Mouse (Mus musculus): ENCODE results near the gene Crp.

Crp gene

GRCm38 (mm10) chr1:172697844-172698243 is at the start of gene Crp:
Gene Crp (plus strand): TSS chr1:172698055.
- no peak for DNase-seq

GRCm38 (mm10) chr1:172649396-172649795 is 48.5 kb upstream of the Crp start:
- DNase-seq = no peak

GRCm38 (mm10) chr1:172650519-172651287 is 47.2 kb upstream of the Crp start:
- DNase-seq = peak; percentile 68 to 70

GRCm38 (mm10) chr1:172651288-172651987 is 46.4 kb upstream of the Crp start:
- DNase-seq = no peak

- DNase-seq = no peak
These were observed 45.7 kb upstream of the Crp start for GRCm38 (mm10) chr1:172652040-172652662.

GRCm38 (mm10) chr1:172653900-172654299 is 44.0 kb upstream of the Crp start:
- DNase-seq = no peak

GRCm38 (mm10) chr1:172657266-172657665 is 40.6 kb upstream of the Crp start:
- no peak for DNase-seq

- DNase-seq = no peak
These were observed 38.2 kb upstream of the Crp start for GRCm38 (mm10) chr1:172659688-172660087.

GRCm38 (mm10) chr1:172665457-172665856 is 32.4 kb upstream of the Crp start:
- DNase-seq = no peak

GRCm38 (mm10) chr1:172667597-172667996 is 30.3 kb upstream of the Crp start:
- peak in 1 of 2 experiments; percentile 10 for DNase-seq

GRCm38 (mm10) chr1:172670716-172671115 is 27.1 kb upstream of the Crp start:
- DNase-seq = no peak

- no peak for DNase-seq
These were observed 17.1 kb upstream of the Crp start for GRCm38 (mm10) chr1:172680742-172681141.

GRCm38 (mm10) chr1:172683551-172683950 is 14.3 kb upstream of the Crp start:
- no peak for DNase-seq

- no peak for DNase-seq
These were observed 13.9 kb upstream of the Crp start for GRCm38 (mm10) chr1:172683957-172684356.

- DNase-seq = peak; percentile 45 to 63
These were observed 12.7 kb upstream of the Crp start for GRCm38 (mm10) chr1:172685178-172685577.

- DNase-seq = no peak
These were observed 433 bp upstream of the Crp start for GRCm38 (mm10) chr1:172697422-172697821.

- no peak for DNase-seq
These were observed 3.0 kb downstream of the Crp start for GRCm38 (mm10) chr1:172700814-172701213.

- DNase-seq = no peak
These were observed 3.5 kb downstream of the Crp start for GRCm38 (mm10) chr1:172701381-172701780.

GRCm38 (mm10) chr1:172701901-172702300 is 4.0 kb downstream of the Crp start:
- no peak for DNase-seq

- no peak for DNase-seq
These were observed 6.9 kb downstream of the Crp start for GRCm38 (mm10) chr1:172704769-172705168.

- DNase-seq = no peak
These were observed 8.4 kb downstream of the Crp start for GRCm38 (mm10) chr1:172706243-172706642.

GRCm38 (mm10) chr1:172709788-172710350 is 12.0 kb downstream of the Crp start:
- DNase-seq = no peak

- DNase-seq = no peak
These were observed 13.5 kb downstream of the Crp start for GRCm38 (mm10) chr1:172711396-172711795.
